Mouse (Mus musculus): ENCODE measurements around the gene Ip6k2. TPM values are rescaled to one million over a fixed set of nuclear protein-coding genes. Genes with fewer than 3 reads are reported as not detected.

The Ip6k2 gene
- polyA plus RNA-seq, 1 experiment: 97.8 TPM

Other genes starting within 250 kb of the Ip6k2 start
- 93.9 and 106 TPM in 2 replicates for gene Impdh2, start 223.5 kb upstream of the Ip6k2 start, polyA plus RNA-seq (2012; rRNA removed)
- gene Ndufaf3, start 216.4 kb upstream of the Ip6k2 start, polyA plus RNA-seq (2012; rRNA removed): 26.2 and 33.6 TPM in 2 replicates
- 120 and 184 TPM in 2 replicates for gene Dalrd3, start 213.9 kb upstream of the Ip6k2 start, polyA plus RNA-seq (2012; rRNA removed)
- 48.9 and 59.1 TPM in 2 replicates for gene Wdr6, start 205.1 kb upstream of the Ip6k2 start, polyA plus RNA-seq (2012; rRNA removed)
- gene P4htm, start 186.1 kb upstream of the Ip6k2 start, polyA plus RNA-seq (2012; rRNA removed): 21.6 and 21.7 TPM in 2 replicates
- 41.1 and 46.2 TPM in 2 replicates for gene Arih2, start 134.4 kb upstream of the Ip6k2 start, polyA plus RNA-seq (2012; rRNA removed)
- 28.1 and 29.4 TPM in 2 replicates for gene Slc25a20, start 121.7 kb upstream of the Ip6k2 start, polyA plus RNA-seq (2012; rRNA removed)
- gene Prkar2a, start 94.5 kb upstream of the Ip6k2 start, polyA plus RNA-seq (2012; rRNA removed): 24.5 and 31.8 TPM in 2 replicates
- gene Nckipsd, start 24.6 kb downstream of the Ip6k2 start, polyA plus RNA-seq (2012; rRNA removed): 10.2 and 11.7 TPM in 2 replicates
- 0.19 and 0.23 TPM in 2 replicates for gene Celsr3, start 42.5 kb downstream of the Ip6k2 start, polyA plus RNA-seq (2012; rRNA removed)
- 9.7 and 9.8 TPM in 2 replicates for gene Slc26a6, start 69.5 kb downstream of the Ip6k2 start, polyA plus RNA-seq (2012; rRNA removed)
- not detected in 2 replicates for gene Tmem89, start 130.8 kb downstream of the Ip6k2 start, polyA plus RNA-seq (2012; rRNA removed)
- gene Uqcrc1, start 152.8 kb downstream of the Ip6k2 start, polyA plus RNA-seq (2012; rRNA removed): 278 and 302 TPM in 2 replicates
- 3.3 and 4.7 TPM in 2 replicates for gene Col7a1, start 169.8 kb downstream of the Ip6k2 start, polyA plus RNA-seq (2012; rRNA removed)
- 0.43 and 0.51 TPM in 2 replicates for gene Ucn2, start 202.2 kb downstream of the Ip6k2 start, polyA plus RNA-seq (2012; rRNA removed)
- gene Pfkfb4, start 208.0 kb downstream of the Ip6k2 start, polyA plus RNA-seq (2012; rRNA removed): 16.3 and 19.4 TPM in 2 replicates

Data from urinary bladder, adult 2 months (tissue).